Mouse (Mus musculus): ENCODE results near the gene Cxcr5. TPM values are rescaled to one million over a fixed set of nuclear protein-coding genes. Genes with fewer than 3 reads are reported as not detected.

Gene Cxcr5
- total RNA-seq, 2 experiments from 2014 or later, result not detected

- no peak overlapping the region for H3K27ac ChIP-seq
- H3K4me3 ChIP-seq, result no peak overlapping the region
- no peak for DNase-seq (ENCODE audit: low spot score in 2 of 2)
- TF ChIP-seq CTCF (conservative IDR thresholded peaks at IDR 0.05), result no peak
These were observed 44.3 kb downstream of the Cxcr5 start for GRCm38 (mm10) chr9:44517368-44517767.

GRCm38 (mm10) chr9:44515891-44516290 lies 45.8 kb downstream of the Cxcr5 start:
- H3K27ac ChIP-seq, result no peak overlapping the region
- H3K4me3 ChIP-seq, result no peak overlapping the region
- no peak for TF ChIP-seq CTCF (conservative IDR thresholded peaks at IDR 0.05)
- no peak for DNase-seq (ENCODE audit: low spot score in 2 of 2)

- H3K27ac ChIP-seq, result no peak overlapping the region
- DNase-seq (ENCODE audit: low spot score in 2 of 2), result no peak
- TF ChIP-seq CTCF (conservative IDR thresholded peaks at IDR 0.05), result no peak
- H3K4me3 ChIP-seq, result no peak overlapping the region
These were observed 46.4 kb downstream of the Cxcr5 start for GRCm38 (mm10) chr9:44515131-44515751.

- no peak overlapping the region for H3K27ac ChIP-seq
These were observed 47.5 kb downstream of the Cxcr5 start for GRCm38 (mm10) chr9:44514147-44514546.

GRCm38 (mm10) chr9:44513610-44514009 lies 48.1 kb downstream of the Cxcr5 start:
- no peak overlapping the region for H3K27ac ChIP-seq
- DNase-seq (ENCODE audit: low spot score in 2 of 2), result no peak
- no peak overlapping the region for H3K4me3 ChIP-seq
- TF ChIP-seq CTCF (conservative IDR thresholded peaks at IDR 0.05), result no peak

More at GRCm38 (mm10) chr9:44514147-44514546, 47.5 kb downstream of the Cxcr5 start:
- no peak overlapping the region for H3K4me3 ChIP-seq
- TF ChIP-seq CTCF (conservative IDR thresholded peaks at IDR 0.05), result no peak
- DNase-seq (ENCODE audit: low spot score in 2 of 2), result no peak

GRCm38 (mm10) chr9:44513121-44513520 lies 48.6 kb downstream of the Cxcr5 start:
- no peak overlapping the region for H3K27ac ChIP-seq
- H3K4me3 ChIP-seq, result no peak overlapping the region
- TF ChIP-seq CTCF (conservative IDR thresholded peaks at IDR 0.05), result no peak
- DNase-seq (ENCODE audit: low spot score in 2 of 2), result no peak

- Histone ChIP-seq H3K27ac (no peak overlapping the region), H3K4me3 (no peak overlapping the region)
- DNase-seq (ENCODE audit: low spot score in 2 of 2), result no peak
- no peak for TF ChIP-seq CTCF (conservative IDR thresholded peaks at IDR 0.05)
These were observed 49.0 kb downstream of the Cxcr5 start for GRCm38 (mm10) chr9:44512717-44513003.

GRCm38 (mm10) chr9:44511935-44512716 lies 49.6 kb downstream of the Cxcr5 start:
- H3K4me3 ChIP-seq, result no peak overlapping the region
- TF ChIP-seq CTCF (conservative IDR thresholded peaks at IDR 0.05), result no peak

GRCm38 (mm10) chr9:44510872-44511601 lies 50.6 kb downstream of the Cxcr5 start:
- H3K4me3 ChIP-seq, result no peak overlapping the region
- no peak for TF ChIP-seq CTCF (conservative IDR thresholded peaks at IDR 0.05)
- peak in 1 of 2 experiments; percentile 74 for DNase-seq (ENCODE audit: low spot score in 2 of 2)
- H3K27ac ChIP-seq, result peak overlapping the region; percentile 63

More at GRCm38 (mm10) chr9:44511935-44512716, 49.6 kb downstream of the Cxcr5 start:
- DNase-seq (ENCODE audit: low spot score in 2 of 2), result no peak
- H3K27ac ChIP-seq, result peak overlapping the region; percentile 63; the same call in 1 of the 2 replicates

- Histone ChIP-seq H3K27ac (peak overlapping the region; percentile 63), H3K4me3 (peak overlapping the region; percentile 36; the same call in 1 of the 2 replicates)
- no peak for TF ChIP-seq CTCF (conservative IDR thresholded peaks at IDR 0.05)
- no peak for DNase-seq (ENCODE audit: low spot score in 2 of 2)
These were observed 51.3 kb downstream of the Cxcr5 start for GRCm38 (mm10) chr9:44510355-44510871.

- Histone ChIP-seq H3K4me3 (peak overlapping the region; percentile 36), H3K27ac (peak overlapping the region; percentile 69)
- peak; percentile 70 for TF ChIP-seq CTCF (conservative IDR thresholded peaks at IDR 0.05)
- DNase-seq (ENCODE audit: low spot score in 2 of 2), result peak; percentile 68 to 79
These were observed 52.0 kb downstream of the Cxcr5 start for GRCm38 (mm10) chr9:44509487-44510354.
